Mouse (Mus musculus) spleen, adult 18-20 months (tissue): ENCODE results near the gene Sctr.
A peak's percentile ranks its signal among the peaks of the same experiment; 100 is the strongest.

Experiments
- DNase-seq, 2 experiments: peaks; one replicate each; pipeline ENCODE4 v3.0.0; 2022; ENCODE audit warnings: mixed read lengths in 2 of 2

The Sctr gene

GRCm38 (mm10) chr1:120072900-120073299 lies 66.2 kb downstream of the Sctr start:
- DNase-seq, result no peak

- peak; percentile 27 to 42 for DNase-seq
Observed at GRCm38 (mm10) chr1:120073519-120074306, 67.0 kb downstream of the Sctr start, which contains the start of gene Tmem37. TSS of gene Tmem37 (minus strand) at chr1:120074074.

DNA sequence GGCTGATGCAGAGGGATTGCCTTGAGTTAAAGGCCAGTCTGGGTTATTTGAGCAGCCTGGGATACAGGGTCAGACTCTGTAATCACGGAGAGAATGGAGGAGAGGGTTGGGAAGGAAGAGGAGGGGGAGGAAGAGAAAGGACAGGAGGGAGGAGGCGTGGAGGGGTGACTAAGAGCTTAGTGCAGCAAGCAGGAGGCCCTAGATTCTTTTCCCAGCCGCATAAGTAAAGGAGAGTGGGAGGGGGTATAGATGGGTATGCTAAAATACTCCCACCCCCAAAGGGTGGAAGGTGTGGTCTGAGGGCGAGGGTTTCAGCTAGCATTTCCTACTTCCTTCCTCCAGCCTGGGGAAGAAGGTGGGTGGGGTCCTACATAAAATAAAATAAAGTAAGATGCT lies 67.6 kb downstream of the Sctr start:
- DNase-seq, result no peak

- DNase-seq, result no peak
Observed at GRCm38 (mm10) chr1:120074931-120075330, 68.2 kb downstream of the Sctr start.

- no peak for DNase-seq
Observed at GRCm38 (mm10) chr1:120075507-120075906, 68.8 kb downstream of the Sctr start.

DNA sequence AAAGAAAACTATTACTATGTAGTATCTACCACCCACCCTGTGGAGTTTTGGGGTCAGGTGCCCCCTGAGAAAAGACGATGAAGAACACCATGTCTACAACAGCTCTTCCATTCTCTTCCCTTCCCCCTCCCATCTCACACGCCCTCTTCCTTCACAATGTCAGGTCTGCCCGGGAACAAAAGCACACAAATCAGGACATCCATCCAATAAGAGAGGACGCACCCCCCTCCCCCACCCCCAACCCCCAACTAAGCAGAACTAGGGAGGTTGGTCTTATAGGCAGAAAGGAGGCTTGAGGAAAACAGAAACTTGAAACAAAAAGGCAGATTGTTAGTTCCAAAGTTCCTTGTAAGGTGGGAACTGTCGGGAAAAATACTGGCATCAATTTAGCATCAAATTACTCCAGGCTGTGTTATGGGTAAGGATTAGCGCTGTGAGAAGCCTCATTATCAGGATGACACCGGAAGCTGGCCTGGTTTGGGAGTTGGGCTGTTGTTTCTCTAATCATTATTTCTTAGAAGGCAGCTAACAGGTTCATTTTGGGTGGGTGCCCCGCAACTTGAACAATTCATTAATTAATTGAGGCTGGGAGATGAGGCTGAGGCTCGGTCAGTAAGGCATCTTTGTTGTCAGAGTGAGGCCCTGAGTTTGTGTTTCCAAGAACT lies 71.2 kb downstream of the Sctr start:
- DNase-seq, result no peak

DNA sequence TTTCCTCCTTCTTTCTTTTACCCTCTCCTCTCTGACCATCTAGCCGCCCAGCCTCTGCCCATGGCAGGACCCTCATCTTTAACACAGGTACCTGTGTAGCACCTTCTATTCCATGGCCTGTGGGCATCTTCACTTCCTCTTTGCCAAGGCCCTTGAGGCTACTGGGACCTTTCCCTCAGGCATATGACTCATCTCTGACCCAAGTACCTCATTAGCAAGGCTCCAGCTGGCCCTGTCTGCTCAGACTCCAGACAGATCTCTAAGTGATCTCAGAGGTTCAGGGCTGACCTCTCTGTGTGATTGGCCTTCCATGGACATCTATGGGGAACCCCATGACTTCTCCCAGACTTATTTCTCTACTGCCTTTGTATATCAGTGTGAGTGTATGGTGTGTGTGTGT lies 73.9 kb downstream of the Sctr start:
- no peak for DNase-seq

GRCm38 (mm10) chr1:120082957-120083585 lies 76.4 kb downstream of the Sctr start:
- no peak for DNase-seq

DNA sequence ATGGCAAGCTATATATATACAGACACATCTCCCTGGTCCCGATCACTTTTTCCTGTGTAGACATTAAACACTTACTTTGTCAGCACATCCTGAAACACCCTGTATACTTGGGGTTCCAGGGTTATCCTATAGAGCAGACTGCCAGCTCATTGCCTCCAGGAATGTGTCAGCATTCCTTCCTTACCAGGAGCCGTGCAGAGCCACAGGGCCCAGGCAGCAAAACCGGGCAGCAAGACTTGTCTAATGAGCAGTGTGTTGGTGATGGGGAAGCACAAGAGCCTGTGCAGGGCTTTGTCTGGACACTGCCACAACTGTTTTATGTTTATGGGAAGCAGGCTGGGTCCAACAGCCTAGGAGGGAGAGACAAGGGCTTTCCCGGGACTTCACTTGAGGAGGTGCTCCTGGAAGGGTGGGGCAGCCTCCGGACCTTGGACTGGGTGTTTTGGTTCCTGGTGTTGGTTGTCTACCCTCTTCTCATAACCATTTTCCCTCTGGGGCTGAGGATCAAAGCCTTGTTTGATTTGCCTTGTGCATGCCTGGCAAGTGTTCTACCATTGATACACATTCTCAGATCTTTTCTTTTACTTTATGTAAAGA lies 77.3 kb downstream of the Sctr start:
- DNase-seq, result no peak

DNA sequence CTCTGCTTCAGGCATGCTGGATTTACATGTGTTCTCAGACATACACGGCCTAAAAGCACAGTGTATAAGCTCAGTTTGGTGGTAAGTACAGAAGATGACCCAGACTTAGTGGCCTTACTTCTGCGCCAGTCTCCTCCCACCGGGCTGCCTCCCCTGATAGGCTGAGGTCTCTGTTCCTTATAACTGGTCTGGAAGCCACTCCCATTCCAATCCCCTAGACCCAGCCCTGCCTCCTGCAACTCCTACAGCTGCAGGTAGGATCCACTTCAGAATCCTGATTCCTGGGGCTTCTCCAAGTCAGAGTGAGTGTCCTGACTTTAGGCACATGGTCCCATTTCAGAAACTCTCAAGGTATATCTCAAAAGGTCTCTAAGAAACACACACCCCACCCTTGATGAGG lies 79.0 kb downstream of the Sctr start:
- no peak for DNase-seq

DNA sequence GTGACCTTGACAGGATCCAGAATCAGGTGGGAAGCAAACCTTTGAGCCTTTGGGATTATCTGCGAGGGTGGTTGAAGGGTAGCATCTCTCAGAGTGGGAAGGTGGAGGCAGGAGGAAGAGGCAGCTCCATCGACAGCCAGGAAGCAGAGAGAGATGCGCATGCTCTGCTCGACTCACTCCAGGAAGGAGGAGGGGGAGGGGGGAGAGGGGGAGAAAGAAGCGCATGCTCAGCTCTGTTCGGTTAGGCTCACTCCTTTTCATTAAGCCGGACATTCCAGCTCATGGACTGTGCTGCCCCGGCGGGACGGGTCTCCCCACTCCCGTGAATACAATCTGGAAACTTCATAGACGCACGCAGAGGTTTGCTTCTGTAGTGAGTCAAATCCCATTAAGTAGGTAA lies 80.0 kb downstream of the Sctr start:
- DNase-seq, result no peak

DNA sequence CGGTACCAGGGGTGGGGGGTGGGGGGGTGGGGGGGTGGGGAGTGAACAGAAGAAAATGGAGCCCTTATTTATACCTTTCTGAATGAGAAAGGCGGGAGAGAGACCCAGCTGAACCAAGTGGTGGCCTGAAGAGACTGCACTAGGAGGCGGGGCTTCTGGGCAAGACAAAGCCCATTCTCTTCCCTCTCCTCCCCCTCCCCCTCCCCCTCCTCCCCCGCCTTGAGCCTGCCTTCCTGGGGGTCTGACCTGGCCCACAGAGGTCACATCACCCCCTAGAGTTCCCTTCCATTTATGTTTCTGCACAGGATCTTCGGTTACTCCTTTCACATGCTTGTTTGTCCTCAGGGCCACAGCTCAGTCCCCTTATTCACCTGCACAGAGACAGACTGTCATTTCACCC lies 82.5 kb downstream of the Sctr start:
- no peak for DNase-seq

DNA sequence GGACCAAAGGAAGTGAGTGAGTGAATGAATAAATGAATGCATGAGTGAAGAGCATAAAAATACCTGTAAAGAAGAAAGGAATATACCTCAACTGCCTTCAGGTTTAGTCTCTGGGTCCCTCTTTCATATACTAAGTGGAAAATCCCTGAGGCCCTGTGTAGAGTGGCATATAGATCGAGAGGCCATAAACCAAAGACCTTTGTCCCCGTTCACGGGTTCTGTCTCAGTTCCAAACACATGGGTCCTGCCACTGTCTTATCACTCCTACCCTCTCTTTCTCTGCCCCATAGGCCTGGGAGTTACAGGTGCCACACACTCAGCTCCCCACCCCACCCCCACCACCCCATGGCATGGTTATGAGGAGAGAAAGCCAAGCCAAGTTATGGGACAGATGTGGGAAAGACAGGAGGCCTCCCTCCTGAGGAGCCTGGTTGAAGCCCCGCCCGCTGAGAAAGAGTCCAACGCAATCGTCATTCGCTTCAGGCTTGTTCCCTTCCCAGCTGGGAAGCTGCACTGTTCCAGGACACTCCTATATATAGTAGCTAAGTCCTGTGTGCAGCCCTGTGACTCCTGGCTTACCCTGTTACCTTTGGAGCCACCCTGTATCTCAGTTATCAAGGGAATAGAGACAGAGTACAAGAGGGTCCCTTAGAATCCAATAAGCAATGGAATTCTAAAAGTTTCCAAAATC lies 84.3 kb downstream of the Sctr start:
- DNase-seq, result no peak

GRCm38 (mm10) chr1:120093482-120094134 lies 86.9 kb downstream of the Sctr start:
- DNase-seq, result peak; percentile 63 to 76

GRCm38 (mm10) chr1:120094920-120095319 lies 88.2 kb downstream of the Sctr start:
- DNase-seq, result no peak

DNA sequence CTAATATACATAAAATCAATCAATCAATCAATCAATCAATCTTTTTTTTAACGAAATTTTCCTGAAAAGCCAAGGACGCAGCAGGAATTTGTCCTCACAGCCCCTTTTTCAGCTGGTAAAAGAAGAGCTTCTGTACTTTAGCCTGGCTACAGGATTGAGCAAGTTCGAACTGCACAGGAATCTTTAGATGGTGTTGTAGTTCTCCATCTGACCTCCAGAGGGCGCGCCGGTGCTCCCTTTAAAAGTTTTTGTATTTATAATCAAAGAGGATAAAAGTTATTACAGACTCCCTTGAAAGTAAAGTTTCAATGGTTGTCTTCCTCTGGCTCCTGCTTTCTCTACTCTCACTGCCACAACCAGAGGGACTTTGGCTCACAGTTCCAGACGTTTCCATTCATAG lies 91.6 kb downstream of the Sctr start:
- peak; percentile 43 to 79 for DNase-seq

GRCm38 (mm10) chr1:120099483-120099882 lies 92.8 kb downstream of the Sctr start:
- DNase-seq, result peak; percentile 35 to 53

DNA sequence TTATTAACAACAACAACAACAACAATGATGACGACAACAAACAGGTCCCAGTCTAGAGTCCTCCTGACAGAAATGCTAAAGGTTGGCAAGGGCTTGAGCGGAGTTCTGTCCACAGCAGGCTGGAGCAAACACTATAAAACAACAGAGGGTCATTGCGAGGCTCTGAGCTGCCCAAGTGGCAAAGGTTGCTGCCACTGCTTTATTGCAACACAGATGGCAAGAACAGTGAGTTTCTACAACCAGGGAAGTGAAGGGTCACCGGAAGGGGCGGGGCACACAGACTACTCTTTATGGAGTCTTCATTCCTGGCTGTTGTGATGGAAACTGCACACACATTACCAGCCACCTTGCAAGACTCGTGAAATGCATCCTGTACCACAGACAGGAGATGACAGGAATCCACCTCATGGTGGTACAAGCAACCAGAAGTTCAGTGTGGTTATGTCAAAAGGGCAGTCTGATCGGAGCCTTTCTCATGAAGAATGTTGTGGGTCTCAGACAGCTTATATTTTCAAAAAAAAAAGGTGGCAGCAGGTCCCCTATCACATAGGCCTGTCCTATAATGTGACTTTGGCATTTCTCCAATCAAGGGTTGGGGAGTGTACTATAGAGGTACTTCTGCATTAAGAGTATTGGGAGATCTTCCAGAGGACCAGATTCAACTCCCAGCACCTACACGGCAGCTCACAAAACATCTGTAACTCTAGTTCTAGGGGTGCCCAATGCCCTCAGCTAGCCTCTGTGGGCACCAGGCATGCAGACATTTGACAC lies 93.9 kb downstream of the Sctr start:
- DNase-seq, result no peak

DNA sequence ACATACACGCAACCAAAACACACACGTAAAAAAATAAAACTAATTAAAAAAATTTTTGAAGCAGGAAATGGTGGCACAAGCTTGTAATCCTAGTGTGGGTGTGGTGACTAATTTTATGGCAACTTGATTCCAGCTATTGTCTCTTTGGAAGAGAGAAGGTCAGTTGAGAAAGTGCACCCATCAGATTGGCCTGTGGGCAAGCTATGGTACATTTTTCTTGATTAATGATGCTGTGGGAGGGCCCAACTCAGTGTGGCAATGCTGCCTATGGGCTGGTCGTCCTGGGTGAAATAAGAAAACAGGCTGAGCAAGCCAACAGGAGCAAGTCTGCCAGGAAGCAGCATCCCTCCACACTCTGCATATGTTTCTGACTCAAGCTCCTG lies 94.5 kb downstream of the Sctr start:
- no peak for DNase-seq

DNA sequence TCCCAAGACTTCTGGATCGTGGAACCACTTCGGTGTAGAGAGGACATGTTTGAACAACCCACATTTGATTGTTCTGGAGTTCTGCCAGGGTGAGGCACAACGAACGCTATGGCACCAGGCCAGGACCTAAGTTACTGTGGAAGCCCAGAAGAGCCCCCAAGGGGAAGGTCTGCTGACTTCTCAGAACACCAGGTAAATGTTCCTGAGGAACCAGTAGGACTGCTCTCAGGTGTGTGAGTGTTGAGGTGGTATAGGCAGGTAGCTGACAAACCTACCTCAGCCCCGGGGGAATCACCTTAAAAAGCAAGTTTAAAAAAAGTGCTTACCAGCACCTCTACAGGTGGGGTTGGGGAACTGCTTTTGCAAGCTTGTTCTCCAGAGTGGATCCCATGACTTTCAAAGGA lies 98.9 kb downstream of the Sctr start:
- no peak for DNase-seq

DNA sequence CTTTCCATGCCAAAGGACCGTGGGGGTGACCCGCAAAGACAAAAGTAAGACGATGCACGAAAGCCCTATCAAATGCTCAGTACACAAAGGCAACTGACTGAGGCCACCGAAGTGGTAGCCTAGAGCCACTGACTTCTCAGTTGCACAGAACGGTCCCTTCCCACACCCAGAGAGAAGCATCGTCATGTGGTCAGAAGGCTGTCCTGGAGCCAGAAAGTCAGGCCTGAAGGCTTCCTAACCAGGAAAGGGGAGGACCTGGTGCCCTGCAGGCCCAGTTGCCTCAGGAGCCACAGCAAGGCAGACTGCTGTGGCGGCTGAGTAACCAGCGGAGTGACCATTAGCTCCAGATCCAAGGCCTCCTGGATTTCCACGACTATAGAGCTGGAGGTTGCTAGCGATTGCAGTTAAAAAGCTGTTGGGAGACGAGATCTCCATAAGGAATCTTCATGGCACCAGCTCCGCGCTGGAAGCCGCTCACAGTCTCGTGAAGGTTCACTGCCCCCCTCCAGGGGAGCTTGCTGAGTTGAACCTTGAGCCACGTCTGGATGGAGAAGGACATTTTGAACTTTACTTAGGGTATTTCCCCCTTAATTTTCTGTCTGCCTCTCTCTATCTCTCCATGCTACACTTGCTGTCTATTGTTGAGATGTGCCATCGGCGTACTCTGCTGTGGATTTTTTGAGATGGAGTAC lies 103.2 kb downstream of the Sctr start:
- no peak for DNase-seq
